Mouse (Mus musculus): Measurements from ENCODE around the gene Lrtm1. TPM values are rescaled to one million over a fixed set of nuclear protein-coding genes. Genes with fewer than 3 reads are reported as not detected.

Lrtm1 gene
- polyA plus RNA-seq, 1 experiment from 2014 or later: 0.29 TPM

- peaks cover 20% of the 10 kb centered on the region for H3K4me1 ChIP-seq (ENCODE audit: control insufficient read depth, insufficient read depth, low read length)
- H3K9ac ChIP-seq (replicated peaks; ENCODE audit: low read length): no peak overlapping the region
- DNase-seq: no peak
- 41% methylated on average over 6 of the region's 6 CpGs for WGBS
- H3K9me3 ChIP-seq (ENCODE audit: control insufficient read depth, low read length): no peaks in the 10 kb centered on the region
- H3K27ac ChIP-seq (replicated peaks; ENCODE audit: low read depth, low read length): no peak overlapping the region; the same call in 1 of the 2 replicates
- no peaks in the 10 kb centered on the region for H3K27me3 ChIP-seq (ENCODE audit: control insufficient read depth, insufficient read depth, low read length)
- H3K4me3 ChIP-seq (replicated peaks; ENCODE audit: low read depth, low read length): no peak overlapping the region
- H3K4me2 ChIP-seq (ENCODE audit: low read length): no peak overlapping the region
- H3K36me3 ChIP-seq (ENCODE audit: control insufficient read depth, insufficient read depth, low read length): no peaks in the 10 kb centered on the region
- ATAC-seq (ENCODE audit: low FRiP score, low TSS enrichment): no peak
Measured at GRCm38 (mm10) chr14:29028391-29029106, 10.5 kb downstream of the Lrtm1 start.

- Histone ChIP-seq H3K4me2 (ENCODE audit: low read length) (no peak overlapping the region), H3K36me3 (ENCODE audit: control insufficient read depth, insufficient read depth, low read length) (no peaks in the 10 kb centered on the region), H3K4me3 (replicated peaks; ENCODE audit: low read depth, low read length) (no peak overlapping the region), H3K9ac (replicated peaks; ENCODE audit: low read length) (no peak overlapping the region), H3K27ac (replicated peaks; ENCODE audit: low read depth, low read length) (no peak overlapping the region; the same call in 1 of the 2 replicates), H3K27me3 (ENCODE audit: control insufficient read depth, insufficient read depth, low read length) (no peaks in the 10 kb centered on the region), H3K4me1 (ENCODE audit: control insufficient read depth, insufficient read depth, low read length) (peaks cover 20% of the 10 kb centered on the region), H3K9me3 (ENCODE audit: control insufficient read depth, low read length) (no peaks in the 10 kb centered on the region)
- ATAC-seq (ENCODE audit: low FRiP score, low TSS enrichment) (peak; percentile 60; the same call in 1 of the 2 replicates), DNase-seq (peak; percentile 67)
- WGBS: 21% methylated on average over 2 of the region's 2 CpGs
Measured at GRCm38 (mm10) chr14:29029107-29029469, 11.1 kb downstream of the Lrtm1 start.

- WGBS: 63% methylated on average over 11 of the region's 11 CpGs
- no peak for ATAC-seq (ENCODE audit: low FRiP score, low TSS enrichment)
Measured at GRCm38 (mm10) chr14:29029896-29030420, 11.9 kb downstream of the Lrtm1 start.

GRCm38 (mm10) chr14:29030519-29030918 lies 12.5 kb downstream of the Lrtm1 start:
- Histone ChIP-seq H3K9ac (replicated peaks; ENCODE audit: low read length) (no peak overlapping the region), H3K4me1 (ENCODE audit: control insufficient read depth, insufficient read depth, low read length) (peaks cover 20% of the 10 kb centered on the region), H3K27ac (replicated peaks; ENCODE audit: low read depth, low read length) (no peak overlapping the region), H3K4me2 (ENCODE audit: low read length) (no peak overlapping the region), H3K36me3 (ENCODE audit: control insufficient read depth, insufficient read depth, low read length) (no peaks in the 10 kb centered on the region), H3K4me3 (replicated peaks; ENCODE audit: low read depth, low read length) (no peak overlapping the region), H3K27me3 (ENCODE audit: control insufficient read depth, insufficient read depth, low read length) (no peaks in the 10 kb centered on the region), H3K9me3 (ENCODE audit: control insufficient read depth, low read length) (no peaks in the 10 kb centered on the region)
- ATAC-seq (ENCODE audit: low FRiP score, low TSS enrichment) (no peak), DNase-seq (peak; percentile 56)
- 43% methylated on average over 9 of the region's 9 CpGs for WGBS

More at GRCm38 (mm10) chr14:29029896-29030420, 11.9 kb downstream of the Lrtm1 start:
- no peaks in the 10 kb centered on the region for H3K9me3 ChIP-seq (ENCODE audit: control insufficient read depth, low read length)
- no peak overlapping the region for H3K4me2 ChIP-seq (ENCODE audit: low read length)
- no peak for DNase-seq
- H3K4me1 ChIP-seq (ENCODE audit: control insufficient read depth, insufficient read depth, low read length): peaks cover 20% of the 10 kb centered on the region
- H3K27me3 ChIP-seq (ENCODE audit: control insufficient read depth, insufficient read depth, low read length): no peaks in the 10 kb centered on the region
- no peaks in the 10 kb centered on the region for H3K36me3 ChIP-seq (ENCODE audit: control insufficient read depth, insufficient read depth, low read length)
- no peak overlapping the region for H3K27ac ChIP-seq (replicated peaks; ENCODE audit: low read depth, low read length)
- no peak overlapping the region for H3K4me3 ChIP-seq (replicated peaks; ENCODE audit: low read depth, low read length)
- H3K9ac ChIP-seq (replicated peaks; ENCODE audit: low read length): no peak overlapping the region

GRCm38 (mm10) chr14:29031858-29032395 lies 13.9 kb downstream of the Lrtm1 start:
- Histone ChIP-seq H3K9me3 (ENCODE audit: control insufficient read depth, low read length) (no peaks in the 10 kb centered on the region), H3K36me3 (ENCODE audit: control insufficient read depth, insufficient read depth, low read length) (no peaks in the 10 kb centered on the region), H3K4me3 (replicated peaks; ENCODE audit: low read depth, low read length) (no peak overlapping the region), H3K4me2 (ENCODE audit: low read length) (no peak overlapping the region), H3K27me3 (ENCODE audit: control insufficient read depth, insufficient read depth, low read length) (no peaks in the 10 kb centered on the region), H3K9ac (replicated peaks; ENCODE audit: low read length) (no peak overlapping the region), H3K4me1 (ENCODE audit: control insufficient read depth, insufficient read depth, low read length) (peaks cover 20% of the 10 kb centered on the region), H3K27ac (replicated peaks; ENCODE audit: low read depth, low read length) (no peak overlapping the region)
- 89% methylated on average over 1 of the region's 1 CpGs for WGBS
- ATAC-seq (ENCODE audit: low FRiP score, low TSS enrichment) (no peak), DNase-seq (no peak)

GRCm38 (mm10) chr14:29038246-29038645 lies 20.2 kb downstream of the Lrtm1 start:
- Histone ChIP-seq H3K27me3 (ENCODE audit: control insufficient read depth, insufficient read depth, low read length) (no peaks in the 10 kb centered on the region), H3K36me3 (ENCODE audit: control insufficient read depth, insufficient read depth, low read length) (no peaks in the 10 kb centered on the region), H3K9ac (replicated peaks; ENCODE audit: low read length) (no peak overlapping the region), H3K4me1 (ENCODE audit: control insufficient read depth, insufficient read depth, low read length) (no peaks in the 10 kb centered on the region), H3K9me3 (ENCODE audit: control insufficient read depth, low read length) (no peaks in the 10 kb centered on the region), H3K27ac (replicated peaks; ENCODE audit: low read depth, low read length) (no peak overlapping the region), H3K4me2 (ENCODE audit: low read length) (no peak overlapping the region), H3K4me3 (replicated peaks; ENCODE audit: low read depth, low read length) (no peak overlapping the region)
- ATAC-seq (ENCODE audit: low FRiP score, low TSS enrichment): no peak
- DNase-seq: no peak
- 84% methylated on average over 5 of the region's 5 CpGs for WGBS

GRCm38 (mm10) chr14:29040606-29041364 lies 22.8 kb downstream of the Lrtm1 start:
- no peaks in the 10 kb centered on the region for H3K36me3 ChIP-seq (ENCODE audit: control insufficient read depth, insufficient read depth, low read length)
- no peak overlapping the region for H3K4me2 ChIP-seq (ENCODE audit: low read length)
- DNase-seq (peak; percentile 37), ATAC-seq (ENCODE audit: low FRiP score, low TSS enrichment) (no peak)
- no peak overlapping the region for H3K4me3 ChIP-seq (replicated peaks; ENCODE audit: low read depth, low read length)
- 80% methylated on average over 9 of the region's 9 CpGs for WGBS
- H3K27ac ChIP-seq (replicated peaks; ENCODE audit: low read depth, low read length): no peak overlapping the region
- no peak overlapping the region for H3K9ac ChIP-seq (replicated peaks; ENCODE audit: low read length)
- no peaks in the 10 kb centered on the region for H3K27me3 ChIP-seq (ENCODE audit: control insufficient read depth, insufficient read depth, low read length)
- no peaks in the 10 kb centered on the region for H3K9me3 ChIP-seq (ENCODE audit: control insufficient read depth, low read length)
- H3K4me1 ChIP-seq (ENCODE audit: control insufficient read depth, insufficient read depth, low read length): no peaks in the 10 kb centered on the region

GRCm38 (mm10) chr14:29041498-29041897 lies 23.5 kb downstream of the Lrtm1 start:
- Histone ChIP-seq H3K4me1 (ENCODE audit: control insufficient read depth, insufficient read depth, low read length) (no peaks in the 10 kb centered on the region), H3K27me3 (ENCODE audit: control insufficient read depth, insufficient read depth, low read length) (no peaks in the 10 kb centered on the region), H3K4me3 (replicated peaks; ENCODE audit: low read depth, low read length) (no peak overlapping the region), H3K4me2 (ENCODE audit: low read length) (no peak overlapping the region), H3K36me3 (ENCODE audit: control insufficient read depth, insufficient read depth, low read length) (no peaks in the 10 kb centered on the region), H3K9ac (replicated peaks; ENCODE audit: low read length) (no peak overlapping the region), H3K9me3 (ENCODE audit: control insufficient read depth, low read length) (no peaks in the 10 kb centered on the region), H3K27ac (replicated peaks; ENCODE audit: low read depth, low read length) (no peak overlapping the region)
- DNase-seq: no peak
- 94% methylated on average over 1 of the region's 1 CpGs for WGBS
- ATAC-seq (ENCODE audit: low FRiP score, low TSS enrichment): no peak

Data from midbrain, embryonic 14.5 days (tissue).